Mouse (Mus musculus) CH12.LX (cell line): ENCODE data around the gene Cmya5. TPM values are rescaled to one million over a fixed set of nuclear protein-coding genes. Genes with fewer than 3 reads are reported as not detected.

Experiments used
- DNase-seq: peaks from one replicate; pipeline ENCODE4 v3.0.0-alpha.2; 2013; ENCODE audit errors: extremely low read depth
- H3K27ac ChIP-seq: 2 replicates; pipeline ENCODE4 v1.5.1; 2012; ENCODE audit warnings: low read depth, mild to moderate bottlenecking, control low read depth, moderate library complexity; ENCODE audit not compliant: insufficient read depth
- H3K27me3 ChIP-seq: replicated peaks from 2 replicates; pipeline ENCODE3; 2012; ENCODE audit warnings: inconsistent platforms
- H3K36me3 ChIP-seq, 2 experiments: replicated peaks in 1 of 2; 2 replicates each; pipeline versions ENCODE3 to v1.6.1; 2012; ENCODE audit warnings: inconsistent platforms in 1 of 2, low read length in 1 of 2, mild to moderate bottlenecking in 1 of 2, mixed read lengths in 1 of 2, moderate library complexity in 1 of 2; ENCODE audit not compliant: control insufficient read depth in 1 of 2, insufficient read depth in 1 of 2
- H3K4me1 ChIP-seq, 2 experiments: 2 replicates each; pipeline ENCODE4 v1.6.1; 2012; ENCODE audit warnings: inconsistent platforms in 1 of 2, moderate library complexity in 1 of 2; ENCODE audit not compliant: insufficient read depth in 2 of 2, control insufficient read depth in 1 of 2
- H3K4me2 ChIP-seq: 2 replicates; pipeline ENCODE4 v1.6.1; 2012; ENCODE audit warnings: low read depth, mild to moderate bottlenecking, control low read depth; ENCODE audit not compliant: poor library complexity, insufficient read depth, severe bottlenecking
- H3K4me3 ChIP-seq, 3 experiments: fragments of 150-350 bp in 1 of 3; sonication (generic) in 1 of 3; replicated peaks in 1 of 3; 2 replicates each; pipeline versions ENCODE3 to v1.5.1; 2011 to 2012; ENCODE audit warnings: low read depth in 2 of 3, low read length in 2 of 3, mild to moderate bottlenecking in 2 of 3, moderate library complexity in 2 of 3, control low read depth in 1 of 3, improper control_type of control experiment in 1 of 3, inconsistent platforms in 1 of 3, mixed read lengths in 1 of 3; ENCODE audit not compliant: poor library complexity in 1 of 3
- H3K79me2 ChIP-seq: replicated peaks from 2 replicates; pipeline ENCODE4 v1.6.1; 2012; ENCODE audit warnings: mild to moderate bottlenecking, moderate library complexity; ENCODE audit not compliant: control insufficient read depth, poor library complexity, insufficient read depth, severe bottlenecking; ENCODE audit errors: extremely low read depth
- H3K9ac ChIP-seq: 2 replicates; pipeline ENCODE4 v1.6.1; 2012; ENCODE audit warnings: low read depth, mild to moderate bottlenecking, control low read depth, moderate library complexity; ENCODE audit not compliant: insufficient read depth
- H3K9me3 ChIP-seq: replicated peaks from 2 replicates; pipeline ENCODE3; 2012; ENCODE audit warnings: low read length, inconsistent platforms, mixed read lengths
- CHD1 ChIP-seq: IDR thresholded peaks from 2 replicates; pipeline ENCODE4 v1.6.1; 2012; ENCODE audit warnings: low read depth, low read length, improper control_type of control experiment, inconsistent platforms
- CTCF ChIP-seq, 2 experiments: IDR thresholded peaks in 1 of 2; conservative IDR thresholded peaks in 1 of 2; 2 replicates each; pipeline ENCODE4 v1.5.1; 2011 to 2012; ENCODE audit warnings: low read depth in 2 of 2, low read length in 2 of 2, improper control_type of control experiment in 1 of 2, inconsistent platforms in 1 of 2, mild to moderate bottlenecking in 1 of 2, moderate library complexity in 1 of 2
- E2F4 ChIP-seq: IDR thresholded peaks from 2 replicates; pipeline ENCODE4 v1.6.1; 2011; ENCODE audit warnings: low read depth, low read length, improper control_type of control experiment; ENCODE audit not compliant: insufficient replicate concordance
- ELF1 ChIP-seq: IDR thresholded peaks from 2 replicates; pipeline ENCODE4 v1.6.1; 2014; ENCODE audit warnings: low read depth, mild to moderate bottlenecking, inconsistent platforms, low read length, improper control_type of control experiment
- EP300 ChIP-seq: IDR thresholded peaks from 2 replicates; pipeline ENCODE4 v1.6.1; 2011; ENCODE audit warnings: low read length, improper control_type of control experiment
- JUND ChIP-seq: conservative IDR thresholded peaks from 2 replicates; pipeline ENCODE4 v1.6.1; 2011; ENCODE audit warnings: low read depth, low read length, improper control_type of control experiment
- KAT2A ChIP-seq: IDR thresholded peaks from 2 replicates; pipeline ENCODE4 v1.6.1; 2012; ENCODE audit warnings: low read length, improper control_type of control experiment, inconsistent platforms; ENCODE audit not compliant: insufficient replicate concordance
- MAFK ChIP-seq: IDR thresholded peaks from 2 replicates; pipeline ENCODE4 v1.6.1; 2011; ENCODE audit warnings: low read length, improper control_type of control experiment; ENCODE audit not compliant: insufficient replicate concordance
- MAZ ChIP-seq: IDR thresholded peaks from 2 replicates; pipeline ENCODE4 v1.6.1; 2012; ENCODE audit warnings: low read depth, mild to moderate bottlenecking, inconsistent platforms, low read length, improper control_type of control experiment, moderate library complexity
- NELFE ChIP-seq: IDR thresholded peaks from 2 replicates; pipeline ENCODE4 v1.6.1; 2011; ENCODE audit warnings: low read depth, low read length, improper control_type of control experiment
- PAX5 ChIP-seq: IDR thresholded peaks from 2 replicates; pipeline ENCODE4 v1.6.1; 2012; ENCODE audit warnings: low read length, inconsistent platforms, mixed read lengths
- POLR2A ChIP-seq: IDR thresholded peaks from 2 replicates; pipeline ENCODE4 v1.6.1; 2011; ENCODE audit warnings: low read depth, mild to moderate bottlenecking, improper control_type of control experiment, low read length
- POLR2AphosphoS2 ChIP-seq: IDR thresholded peaks from 2 replicates; pipeline ENCODE4 v1.6.1; 2011; ENCODE audit warnings: low read depth, low read length, improper control_type of control experiment
- SIN3A ChIP-seq: IDR thresholded peaks from 2 replicates; pipeline ENCODE4 v1.6.1; 2012; ENCODE audit warnings: low read length, improper control_type of control experiment, inconsistent platforms
- SMC3 ChIP-seq: IDR thresholded peaks from 2 replicates; pipeline ENCODE4 v1.6.1; 2011; ENCODE audit warnings: low read depth, low read length, improper control_type of control experiment
- TBP ChIP-seq: conservative IDR thresholded peaks from 2 replicates; pipeline ENCODE4 v1.6.1; 2011; ENCODE audit warnings: low read depth, low read length, improper control_type of control experiment
- TCF12 ChIP-seq: IDR thresholded peaks from 2 replicates; pipeline ENCODE4 v1.6.1; 2014; ENCODE audit warnings: low read depth, mild to moderate bottlenecking, inconsistent platforms, low read length, improper control_type of control experiment
- UBTF ChIP-seq: IDR thresholded peaks from 2 replicates; pipeline ENCODE4 v1.6.1; 2012; ENCODE audit warnings: low read depth, mild to moderate bottlenecking, inconsistent platforms, low read length, improper control_type of control experiment, moderate library complexity
- USF2 ChIP-seq: conservative IDR thresholded peaks from 2 replicates; pipeline ENCODE4 v1.6.1; 2011; ENCODE audit warnings: low read depth, low read length, improper control_type of control experiment
- ZNF384 ChIP-seq: IDR thresholded peaks from 2 replicates; pipeline ENCODE4 v1.6.1; 2012; ENCODE audit warnings: low read depth, low read length, improper control_type of control experiment, inconsistent platforms
- dilution Hi-C: fragments of 300-500 bp; cut with MboI; formaldehyde crosslinking; loops from 2 replicates; pipeline ENCODE4 v1.14.3; 2020; ENCODE audit warnings: low sequenced_read_pairs; ENCODE audit not compliant: extremely low pct_unique_long_range_greater_than_20kb, extremely low pct_ligation_motif_present
- in situ Hi-C: fragments of 300-500 bp; cut with MboI; formaldehyde crosslinking; loops from 3 replicates; pipeline ENCODE4 v1.14.3; 2019; ENCODE audit warnings: low sequenced_read_pairs, low pct_ligation_motif_present, low pct_unique_long_range_greater_than_20kb, mixed read lengths
- polyA plus RNA-seq: library from polyadenylated mRNA; unstranded; fragments of >175 nt; gene quantifications from 2 replicates; pipeline ENCODE4 v1.2.1, GENCODE M21; 2012; ENCODE audit warnings: low read depth; ENCODE audit not compliant: insufficient read length
- total RNA-seq, 2 experiments: library from RNA; depleted of rRNA; stranded (reverse); fragments of 300-350 nt in 1 of 2; fragments of >200 nt in 1 of 2; gene quantifications; 2 replicates each; pipeline ENCODE4 v1.2.3; 2012 to 2014

Cmya5 gene
- total and polyA plus RNA-seq, 3 experiments = 0.19 to 0.59 (median 0.34) TPM

DNA sequence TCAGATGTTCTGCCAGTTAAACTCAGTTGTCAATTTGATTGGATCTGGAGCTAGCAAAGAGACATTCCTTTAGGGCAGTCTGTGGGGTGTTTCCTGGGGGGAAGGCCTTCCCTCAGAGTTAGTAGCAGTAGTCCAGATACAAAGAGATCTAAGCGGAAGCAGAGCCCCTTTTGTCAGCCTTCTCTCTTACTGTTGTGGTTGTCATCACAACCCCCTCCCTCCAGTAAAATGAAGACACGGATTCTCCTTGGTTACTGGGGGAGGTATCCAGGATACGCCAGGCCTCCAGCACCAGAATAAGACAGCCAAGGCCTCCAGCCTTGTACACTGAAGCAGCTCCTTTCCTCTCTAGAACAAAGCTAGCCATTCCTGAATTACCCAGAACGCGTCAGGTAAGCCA, 15.6 kb downstream of the Cmya5 start:
- Histone ChIP-seq H3K4me2 (no peak overlapping the region), H3K36me3 (no peaks in the 10 kb centered on the region), H3K4me3 (no peak overlapping the region), H3K9me3 (peaks cover 2% of the 10 kb centered on the region), H3K4me1 (peaks cover 0 to 10% of the 10 kb centered on the region in 2 experiments; a peak in 2 of 4 replicates), H3K27ac (no peak overlapping the region), H3K27me3 (no peaks in the 10 kb centered on the region), H3K79me2 (no peaks in the 10 kb centered on the region), H3K9ac (no peak overlapping the region)
- dilution Hi-C loops (no loop called here), in situ Hi-C loops (no loop called here)
- TF ChIP-seq POLR2A (no peak), CTCF (conservative IDR thresholded peaks at IDR 0.05 in 1 of 2, IDR thresholded peaks at IDR 0.05 in 1 of 2; ENCODE audit: low read depth in 2 of 2, low read length in 2 of 2) (no peak), MAFK (no peak), SMC3 (no peak), TCF12 (no peak), POLR2AphosphoS2 (no peak), PAX5 (no peak), NELFE (no peak), ELF1 (no peak), ZNF384 (no peak), JUND (no peak)
- DNase-seq = no peak

DNA sequence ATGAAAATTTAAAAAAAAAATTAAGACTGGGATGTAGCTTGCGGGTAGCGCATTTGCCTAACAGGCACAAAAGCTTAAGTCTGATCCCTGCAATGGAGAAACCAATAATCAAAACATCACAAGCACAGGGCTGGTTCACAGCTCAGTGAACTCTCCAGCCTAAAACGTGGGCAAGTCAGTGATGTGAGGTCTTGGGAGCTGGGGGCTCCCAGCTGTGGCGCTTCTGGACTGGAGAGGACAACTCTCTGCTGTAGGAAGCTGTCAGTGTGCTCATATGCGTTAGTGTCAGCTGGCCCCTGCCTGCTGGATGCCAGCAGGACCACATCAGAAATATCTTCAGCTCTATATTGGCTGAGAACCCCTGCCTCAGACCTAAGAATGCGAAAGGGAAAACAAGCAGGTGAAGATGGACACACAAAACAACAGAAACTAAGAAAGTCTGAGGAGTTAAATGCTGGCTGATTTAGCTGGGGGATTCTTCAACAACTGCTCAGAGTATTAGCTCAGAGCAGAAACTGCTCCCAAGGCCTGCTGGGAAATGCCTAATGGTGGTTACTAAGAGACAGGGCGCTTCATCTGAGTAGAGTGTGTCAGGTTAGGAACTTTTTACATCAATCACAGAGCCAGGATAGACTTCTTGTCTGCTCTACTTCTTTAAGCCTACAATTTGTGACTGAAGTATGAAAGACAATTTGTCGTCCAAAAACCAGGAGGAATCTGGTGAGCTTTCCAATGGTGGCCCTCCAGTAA, 16.2 kb downstream of the Cmya5 start:
- no peaks in the 10 kb centered on the region for H3K27me3 ChIP-seq
- peaks cover 2% of the 10 kb centered on the region for H3K9me3 ChIP-seq
- H3K4me3 ChIP-seq = no peak overlapping the region
- no peaks in the 10 kb centered on the region for H3K79me2 ChIP-seq
- no peak for TF ChIP-seq EP300
- H3K27ac ChIP-seq = no peak overlapping the region
- no peak overlapping the region for H3K9ac ChIP-seq
- in situ Hi-C loops (no loop called here), dilution Hi-C loops (no loop called here)
- H3K4me2 ChIP-seq = no peak overlapping the region
- DNase-seq = no peak
- peaks cover 0 to 4% of the 10 kb centered on the region in 2 experiments; a peak in 1 of 4 replicates for H3K4me1 ChIP-seq
- no peaks in the 10 kb centered on the region for H3K36me3 ChIP-seq

DNA sequence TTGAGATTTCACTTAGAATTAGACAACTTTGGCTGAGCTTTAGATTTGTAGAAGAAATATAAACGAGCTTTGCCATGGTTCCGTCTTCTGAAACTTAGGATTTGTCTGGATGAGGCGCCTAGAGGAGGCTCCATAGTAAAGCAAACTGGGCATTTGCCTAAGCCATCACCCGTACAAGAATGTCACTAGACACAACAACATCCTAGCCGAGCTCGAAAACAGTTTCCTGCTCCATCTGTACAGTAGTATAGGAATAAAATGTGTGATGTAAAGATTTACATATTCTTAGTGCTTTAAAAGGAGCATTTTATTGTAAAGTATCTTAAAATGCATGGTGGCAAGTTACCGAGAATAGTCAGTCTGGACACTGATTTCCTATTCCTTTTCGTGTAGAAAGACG, 22.2 kb downstream of the Cmya5 start:
- Histone ChIP-seq H3K4me1 (peaks cover 0 to under 1% of the 10 kb centered on the region in 2 experiments; a peak in 1 of 4 replicates), H3K9me3 (peaks cover 2% of the 10 kb centered on the region), H3K36me3 (no peaks in the 10 kb centered on the region), H3K27me3 (no peaks in the 10 kb centered on the region), H3K4me2 (no peak overlapping the region), H3K4me3 (no peak overlapping the region), H3K79me2 (no peaks in the 10 kb centered on the region), H3K27ac (no peak overlapping the region), H3K9ac (no peak overlapping the region)
- dilution Hi-C loops (no loop called here), in situ Hi-C loops (no loop called here)
- no peak for DNase-seq
- TF ChIP-seq E2F4 (no peak), TCF12 (no peak), UBTF (no peak), CHD1 (no peak), USF2 (no peak), MAFK (no peak), MAZ (no peak), KAT2A (no peak), TBP (no peak), NELFE (no peak), SIN3A (no peak)
